Mouse (Mus musculus) heart, adult 9 months (tissue): ENCODE measurements around the gene Gm4559.
A peak's percentile ranks its signal among the peaks of the same experiment; 100 is the strongest.
"Not testable (repeated sequence)": the region's sequence is repeated elsewhere in the genome, so short reads cannot be mapped to it uniquely, and the experiment has no call there.

Experiments used
- DNase-seq, 2 experiments: peaks; one replicate each; pipeline ENCODE4 v3.0.0; 2022; ENCODE audit warnings: low spot score in 2 of 2

Gm4559 gene

GRCm38 (mm10) chr7:142279291-142279690 lies 5.1 kb upstream of the Gm4559 start:
- not testable (repeated sequence) for DNase-seq

GRCm38 (mm10) chr7:142278183-142278582 lies 4.0 kb upstream of the Gm4559 start:
- peak in 1 of 2 experiments; percentile 27 for DNase-seq

- not testable (repeated sequence) for DNase-seq
These were observed 15.9 kb downstream of the Gm4559 start, which contains the start of gene Gm2431 for GRCm38 (mm10) chr7:142258254-142258653. Gene Gm2431, minus strand, starts transcription at chr7:142258354.

DNA sequence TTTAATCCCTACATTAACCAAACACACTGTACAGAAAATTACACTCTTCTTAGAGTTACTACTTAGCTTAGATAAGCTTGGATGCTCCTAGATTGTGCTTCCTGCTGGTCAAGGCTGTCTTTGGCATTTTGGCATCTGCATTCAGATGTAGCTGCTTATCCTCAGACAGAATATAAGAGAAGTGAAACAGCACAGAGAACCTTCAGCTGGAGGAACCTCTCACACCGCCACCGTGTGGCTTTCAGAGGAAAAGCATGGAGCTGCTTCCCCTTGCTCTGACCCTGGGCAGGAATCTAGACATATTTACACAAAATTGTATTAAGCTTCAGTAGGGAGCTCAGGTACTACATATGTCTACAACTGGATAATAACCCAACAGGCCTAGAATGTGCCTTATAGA lies 18.6 kb downstream of the Gm4559 start:
- DNase-seq = no peak

DNA sequence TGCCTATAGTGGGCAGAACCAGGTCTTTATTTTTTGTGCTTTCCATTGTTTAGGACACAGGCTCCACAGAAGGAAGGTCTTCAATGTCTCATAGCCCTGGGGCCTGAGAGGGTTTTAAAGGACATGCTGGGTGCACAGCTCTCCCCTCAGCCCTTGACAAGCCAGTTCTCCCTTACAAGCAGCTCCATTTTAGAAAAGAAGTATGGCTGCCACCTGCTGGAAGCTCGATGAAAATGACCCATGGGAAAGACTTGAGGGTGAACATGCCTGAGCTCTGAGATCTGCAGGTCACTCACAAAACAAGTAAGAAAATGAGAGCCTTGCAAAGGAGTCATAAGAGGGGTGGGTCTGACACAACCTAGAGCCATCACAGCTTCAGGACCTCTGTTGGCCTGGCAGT lies 24.3 kb downstream of the Gm4559 start:
- DNase-seq = peak in 1 of 2 experiments; percentile 8

GRCm38 (mm10) chr7:142240978-142241377 lies 33.2 kb downstream of the Gm4559 start, which contains the start of gene Gm40460:
Gene Gm40460, minus strand, starts transcription at chr7:142241078.
- no peak for DNase-seq

DNA sequence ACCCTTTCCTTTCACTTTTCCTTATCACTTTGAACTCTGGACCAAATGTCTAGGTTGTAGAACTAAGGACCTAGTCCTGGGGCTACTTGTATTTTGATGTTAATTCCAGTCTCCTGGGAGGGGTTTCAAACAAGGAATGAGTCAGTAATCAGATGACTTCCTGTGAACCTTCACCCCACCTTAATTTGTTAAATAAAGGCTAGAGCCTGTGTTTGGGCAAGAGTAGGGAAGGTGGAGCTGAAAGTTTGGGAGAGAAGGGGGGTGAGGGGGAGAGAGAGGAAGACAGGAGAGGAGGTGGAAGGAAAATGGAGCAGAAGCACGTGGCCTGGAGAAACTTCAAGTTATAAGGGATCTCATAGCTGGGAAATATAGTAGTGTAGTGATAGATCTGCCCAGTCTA lies 42.6 kb downstream of the Gm4559 start:
- DNase-seq = no peak

GRCm38 (mm10) chr7:142229871-142230270 lies 44.3 kb downstream of the Gm4559 start, which contains the start of gene Krtap5-5:
Gene Krtap5-5, minus strand, starts transcription at chr7:142229971.
- DNase-seq = peak in 1 of 2 experiments; percentile 17

DNA sequence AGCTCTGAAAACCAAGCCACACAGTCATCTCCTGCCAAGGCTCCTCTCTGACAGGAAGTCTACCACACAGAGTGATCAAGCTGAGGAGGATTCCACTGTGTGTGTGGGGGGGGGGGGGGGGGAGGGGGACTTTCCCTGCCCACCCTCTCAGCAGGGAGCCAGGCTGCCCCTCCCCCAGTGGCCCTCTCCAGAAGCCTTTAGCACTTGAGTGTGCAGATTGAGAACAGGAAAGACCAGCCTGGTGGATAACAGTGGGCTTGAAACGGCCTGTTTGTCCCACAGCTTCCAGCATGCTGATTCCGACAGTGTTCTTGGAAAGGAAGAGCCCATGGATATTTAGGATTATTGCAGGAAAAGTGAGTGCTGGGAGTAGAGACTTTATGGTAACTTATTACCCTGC lies 49.6 kb downstream of the Gm4559 start:
- DNase-seq = no peak
